Mouse (Mus musculus) olfactory bulb, adult 2 months (tissue): ENCODE measurements around the gene Hamp2.
"Not testable (repeated sequence)": the region's sequence is repeated elsewhere in the genome, so short reads cannot be mapped to it uniquely, and the experiment has no call there.

ENCODE experiments used
- CTCF ChIP-seq: fragments of 200-500 bp; IDR thresholded peaks from 2 replicates; pipeline ENCODE4 v1.5.1; 2012; ENCODE audit warnings: low read depth, mild to moderate bottlenecking, low read length, moderate library complexity; ENCODE audit not compliant: insufficient read depth
- POLR2A ChIP-seq: fragments of 200-500 bp; IDR thresholded peaks from 2 replicates; pipeline ENCODE4 v1.6.1; 2012; ENCODE audit warnings: mild to moderate bottlenecking, low read depth, low read length, moderate library complexity; ENCODE audit not compliant: insufficient read depth

DNA sequence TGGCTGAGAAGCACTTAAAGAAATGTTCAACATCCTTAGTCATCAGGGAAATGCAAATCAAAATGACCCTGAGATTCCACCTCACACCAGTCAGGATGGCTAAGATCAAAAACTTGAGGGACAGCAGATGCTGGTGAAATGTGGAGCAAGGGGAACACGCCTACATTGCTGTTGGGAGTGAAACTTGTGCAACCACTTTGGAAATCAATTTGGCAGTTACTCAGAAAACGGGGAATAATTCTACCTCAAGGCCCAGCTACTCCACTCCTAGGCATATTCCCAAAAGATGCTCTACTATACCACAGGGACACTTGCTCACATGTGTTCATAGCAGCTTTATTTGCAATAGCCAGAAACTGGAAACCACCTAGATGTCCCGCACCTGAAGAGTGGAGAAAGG, 25.4 kb upstream of the Hamp2 start:
- TF ChIP-seq CTCF, POLR2A: not testable (repeated sequence)
